Mouse (Mus musculus) CH12.LX (cell line): ENCODE results near the gene Myt1.

Experiments used
- CTCF ChIP-seq, 2 experiments: IDR thresholded peaks in 1 of 2; conservative IDR thresholded peaks in 1 of 2; 2 replicates each; pipeline ENCODE4 v1.5.1; 2011 to 2012; ENCODE audit warnings: low read depth in 2 of 2, low read length in 2 of 2, improper control_type of control experiment in 1 of 2, inconsistent platforms in 1 of 2, mild to moderate bottlenecking in 1 of 2, moderate library complexity in 1 of 2
- E2F4 ChIP-seq: IDR thresholded peaks from 2 replicates; pipeline ENCODE4 v1.6.1; 2011; ENCODE audit warnings: low read depth, low read length, improper control_type of control experiment; ENCODE audit not compliant: insufficient replicate concordance
- GABPA ChIP-seq: IDR thresholded peaks from 2 replicates; pipeline ENCODE4 v1.6.1; 2012; ENCODE audit warnings: low read depth, low read length, improper control_type of control experiment, inconsistent platforms; ENCODE audit not compliant: insufficient replicate concordance
- HCFC1 ChIP-seq: IDR thresholded peaks from 2 replicates; pipeline ENCODE4 v1.6.1; 2012; ENCODE audit warnings: low read depth, mild to moderate bottlenecking, inconsistent platforms, low read length, improper control_type of control experiment
- MAZ ChIP-seq: IDR thresholded peaks from 2 replicates; pipeline ENCODE4 v1.6.1; 2012; ENCODE audit warnings: low read depth, mild to moderate bottlenecking, inconsistent platforms, low read length, improper control_type of control experiment, moderate library complexity
- PAX5 ChIP-seq: IDR thresholded peaks from 2 replicates; pipeline ENCODE4 v1.6.1; 2012; ENCODE audit warnings: low read length, inconsistent platforms, mixed read lengths
- POLR2A ChIP-seq: IDR thresholded peaks from 2 replicates; pipeline ENCODE4 v1.6.1; 2011; ENCODE audit warnings: low read depth, mild to moderate bottlenecking, improper control_type of control experiment, low read length
- TCF12 ChIP-seq: IDR thresholded peaks from 2 replicates; pipeline ENCODE4 v1.6.1; 2014; ENCODE audit warnings: low read depth, mild to moderate bottlenecking, inconsistent platforms, low read length, improper control_type of control experiment
- USF1 ChIP-seq: IDR thresholded peaks from 2 replicates; pipeline ENCODE4 v1.6.1; 2014; ENCODE audit warnings: low read depth, mild to moderate bottlenecking, inconsistent platforms, low read length, improper control_type of control experiment

GRCm38 (mm10) chr2:181763886-181764527 is 875 bp downstream of the Myt1 start:
- TF ChIP-seq CTCF (conservative IDR thresholded peaks at IDR 0.05 in 1 of 2, IDR thresholded peaks at IDR 0.05 in 1 of 2; ENCODE audit: low read depth in 2 of 2, low read length in 2 of 2) (no peak), POLR2A (no peak), MAZ (no peak), E2F4 (no peak), GABPA (no peak), HCFC1 (no peak), USF1 (no peak), TCF12 (no peak), PAX5 (no peak)
